Mouse (Mus musculus): Measurements from ENCODE around the gene Slc4a2.

The Slc4a2 gene

DNA sequence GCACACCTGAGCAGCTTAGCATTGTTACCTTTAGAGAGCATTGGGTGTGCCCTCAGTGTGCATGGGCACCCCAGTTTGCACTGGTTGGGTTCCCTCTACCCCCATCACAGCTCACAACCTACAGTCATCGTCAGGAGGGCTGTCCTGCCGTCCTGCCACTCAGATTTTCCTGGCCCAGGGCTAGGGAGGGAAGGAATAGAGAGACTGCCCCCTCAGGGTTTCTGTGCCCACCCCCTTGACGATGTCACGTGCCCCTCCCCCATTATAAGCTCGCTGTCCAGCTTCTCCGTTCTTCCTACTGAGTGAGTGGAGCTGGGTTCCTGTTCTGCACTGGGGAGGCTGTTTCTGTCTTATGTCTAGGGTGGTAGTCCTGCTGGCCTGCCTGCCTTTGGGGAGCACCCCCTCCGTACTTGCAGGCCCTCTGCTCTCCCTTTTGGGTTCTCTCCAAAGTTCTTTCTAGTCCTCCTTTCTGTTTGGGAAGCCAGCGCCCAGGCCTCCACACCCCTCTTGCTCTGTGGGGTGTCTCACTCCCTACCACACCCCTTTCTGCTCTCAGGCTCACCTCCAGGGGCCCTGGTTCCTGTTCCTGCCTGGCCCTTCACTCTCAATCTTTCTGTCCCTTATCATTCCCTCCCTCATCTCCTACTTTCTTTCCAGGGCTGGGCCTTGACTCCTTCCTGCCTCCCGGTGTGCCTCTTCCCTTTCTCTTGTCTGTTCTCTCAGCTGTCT lies 3.1 kb downstream of the Slc4a2 start:
- no peak for DNase-seq

GRCm38 (mm10) chr5:24427285-24427633 lies 3.6 kb downstream of the Slc4a2 start:
- no peak for DNase-seq

GRCm38 (mm10) chr5:24427981-24428402 lies 4.4 kb downstream of the Slc4a2 start:
- peak; percentile 93 for DNase-seq

DNA sequence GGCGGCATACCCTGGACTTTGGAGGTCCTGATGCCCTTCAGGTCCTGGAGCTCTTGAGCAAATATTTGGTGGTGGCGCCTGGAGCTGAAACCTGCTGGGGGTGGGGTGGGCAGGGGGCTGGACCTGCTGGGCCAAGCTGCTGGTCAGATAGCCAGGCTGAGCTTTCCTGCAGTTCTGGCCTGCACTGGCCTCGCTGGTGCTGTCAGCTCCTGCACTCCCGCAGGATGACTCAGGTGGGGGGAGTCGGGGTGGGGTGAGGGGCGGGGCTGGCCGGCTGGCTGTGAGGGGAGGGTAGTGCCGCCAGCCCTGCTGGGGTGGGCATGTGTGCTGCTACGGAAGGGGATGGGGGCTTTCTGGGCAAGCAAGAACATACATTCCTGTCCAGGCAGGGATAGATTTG lies 5.0 kb downstream of the Slc4a2 start:
- no peak for DNase-seq

DNA sequence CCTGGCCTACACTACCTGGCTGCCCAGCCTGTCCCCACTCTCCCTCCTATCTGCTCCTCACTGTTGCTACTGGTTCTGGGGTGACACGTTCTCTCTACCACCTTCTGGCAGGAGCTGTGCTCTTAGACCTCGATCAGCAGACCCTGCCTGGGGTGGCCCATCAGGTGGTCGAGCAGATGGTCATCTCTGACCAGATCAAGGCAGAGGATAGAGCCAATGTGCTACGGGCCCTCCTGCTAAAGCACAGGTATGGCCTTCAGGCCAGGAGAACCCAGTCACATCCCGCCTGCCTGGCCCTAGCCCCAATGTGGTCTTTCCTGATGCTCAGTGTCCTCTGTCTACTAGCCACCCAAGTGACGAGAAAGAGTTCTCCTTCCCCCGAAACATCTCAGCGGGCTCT lies 10.4 kb downstream of the Slc4a2 start:
- DNase-seq, result no peak

DNA sequence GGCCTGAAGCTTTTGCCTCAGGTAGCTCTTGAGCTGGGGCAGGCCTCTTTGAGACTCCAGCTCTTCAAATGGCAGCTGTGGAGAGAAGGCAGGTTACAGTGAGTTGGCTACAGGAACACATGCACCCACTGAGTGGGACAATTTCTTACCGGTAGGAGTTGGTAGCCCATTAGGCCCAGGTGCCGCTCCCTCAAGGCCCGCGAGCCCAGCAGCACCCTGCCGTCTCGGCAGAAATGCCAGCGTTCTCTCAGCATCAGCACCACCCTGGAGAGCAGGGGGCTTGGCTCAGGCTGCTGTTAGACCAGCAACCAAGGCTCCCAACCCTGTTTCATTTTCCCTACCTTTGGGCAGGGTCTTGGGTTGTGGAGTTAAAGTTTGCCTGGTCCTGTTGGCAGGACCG lies 17.6 kb downstream of the Slc4a2 start:
- DNase-seq, result no peak

DNA sequence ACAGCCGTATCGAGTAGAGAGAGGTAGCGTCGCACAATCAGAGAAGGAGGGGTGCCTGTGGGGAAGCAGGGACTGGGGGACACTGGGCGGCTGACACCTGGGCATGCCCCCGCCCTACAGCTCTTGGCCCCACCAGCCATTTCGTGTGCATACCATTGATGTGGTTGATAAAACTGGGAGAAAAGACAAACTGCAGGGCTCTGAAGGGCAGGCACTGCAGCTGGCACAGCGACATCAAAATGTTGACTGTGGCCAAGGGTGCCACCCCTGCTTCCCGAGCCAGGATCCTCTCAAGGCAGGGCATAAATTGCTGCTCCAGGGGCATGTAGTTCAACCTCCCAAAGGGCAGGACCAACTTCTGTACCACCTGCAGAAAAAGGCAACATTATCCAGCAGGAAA lies 18.4 kb downstream of the Slc4a2 start:
- DNase-seq, result no peak

DNA sequence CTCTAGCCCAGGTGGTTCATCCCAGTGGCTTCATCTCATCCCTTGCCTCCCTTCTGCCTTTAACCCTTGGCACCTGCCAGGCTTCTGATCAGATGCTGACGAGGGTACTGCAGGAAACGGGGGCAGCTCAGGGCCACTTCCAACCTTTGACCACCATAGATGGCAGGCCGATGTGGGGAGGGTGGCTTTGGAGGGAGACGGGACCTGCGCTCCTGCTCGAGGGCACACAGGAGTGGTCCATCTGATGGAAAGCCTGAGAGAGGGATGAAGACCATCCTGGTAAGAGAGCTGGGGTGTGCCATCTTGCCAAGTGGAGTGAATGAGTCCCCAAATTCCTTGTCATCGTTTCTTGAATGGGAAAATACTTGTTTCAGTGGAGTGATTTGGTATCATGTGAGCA lies 19.6 kb downstream of the Slc4a2 start:
- no peak for DNase-seq

DNA sequence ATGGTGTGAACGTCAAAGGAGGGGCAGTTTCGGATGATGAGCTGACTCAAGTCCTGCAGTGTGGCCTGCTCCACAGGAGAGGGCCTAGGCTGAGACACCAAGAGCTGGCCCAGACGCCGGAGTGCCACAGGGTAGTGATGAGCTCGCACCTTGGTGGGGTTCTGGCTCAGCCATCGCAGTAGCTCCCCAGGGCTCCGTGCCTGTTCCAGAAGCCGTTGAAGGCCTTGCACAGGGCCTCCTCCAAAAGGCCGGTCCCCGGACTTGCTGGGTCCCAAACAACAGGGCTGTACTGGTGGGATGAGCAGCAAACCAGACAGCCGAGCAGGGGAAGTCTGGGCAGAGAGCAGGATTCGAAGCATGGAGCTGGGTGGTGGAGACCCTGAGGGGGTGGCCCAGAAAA lies 20.3 kb downstream of the Slc4a2 start:
- no peak for DNase-seq

DNA sequence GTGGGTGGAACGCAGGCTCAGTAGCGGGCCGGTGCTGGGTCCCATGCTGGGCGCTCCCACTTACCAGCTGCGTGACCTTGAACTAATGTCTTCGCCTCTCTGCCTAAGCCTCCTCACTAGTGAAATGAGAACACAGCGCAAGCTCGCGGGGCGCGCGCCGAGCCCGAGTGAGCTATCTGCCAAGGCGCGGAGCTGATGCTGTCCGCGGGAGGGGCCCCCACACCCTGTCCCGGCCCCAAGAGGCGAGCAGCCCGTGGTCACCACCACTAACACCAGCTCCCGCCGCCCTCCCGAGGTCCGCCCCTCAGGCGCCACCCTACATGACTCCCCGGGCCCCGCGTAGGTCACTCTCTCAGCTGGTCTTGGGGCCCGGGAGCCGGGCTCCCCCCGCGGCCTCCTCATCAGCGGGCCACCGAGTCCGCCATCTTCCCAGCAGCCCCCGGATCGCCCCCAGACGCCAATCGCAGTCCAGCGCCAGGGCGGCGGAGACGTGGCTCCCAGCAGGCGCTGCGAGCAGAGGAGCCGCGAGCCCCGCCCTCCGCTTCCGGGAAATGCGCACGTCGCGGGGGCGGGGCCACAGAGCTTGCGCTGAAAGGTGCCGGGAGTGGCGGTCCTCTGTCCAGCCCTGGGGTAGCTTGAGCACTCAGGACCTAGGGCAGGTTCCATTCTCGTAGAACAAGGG lies 21.2 kb downstream of the Slc4a2 start, which contains the start of gene Fastk:
Fastk (minus strand) TSS at position 542 of the 682 bp plus-strand sequence.
- DNase-seq, result peak; percentile 94

DNA sequence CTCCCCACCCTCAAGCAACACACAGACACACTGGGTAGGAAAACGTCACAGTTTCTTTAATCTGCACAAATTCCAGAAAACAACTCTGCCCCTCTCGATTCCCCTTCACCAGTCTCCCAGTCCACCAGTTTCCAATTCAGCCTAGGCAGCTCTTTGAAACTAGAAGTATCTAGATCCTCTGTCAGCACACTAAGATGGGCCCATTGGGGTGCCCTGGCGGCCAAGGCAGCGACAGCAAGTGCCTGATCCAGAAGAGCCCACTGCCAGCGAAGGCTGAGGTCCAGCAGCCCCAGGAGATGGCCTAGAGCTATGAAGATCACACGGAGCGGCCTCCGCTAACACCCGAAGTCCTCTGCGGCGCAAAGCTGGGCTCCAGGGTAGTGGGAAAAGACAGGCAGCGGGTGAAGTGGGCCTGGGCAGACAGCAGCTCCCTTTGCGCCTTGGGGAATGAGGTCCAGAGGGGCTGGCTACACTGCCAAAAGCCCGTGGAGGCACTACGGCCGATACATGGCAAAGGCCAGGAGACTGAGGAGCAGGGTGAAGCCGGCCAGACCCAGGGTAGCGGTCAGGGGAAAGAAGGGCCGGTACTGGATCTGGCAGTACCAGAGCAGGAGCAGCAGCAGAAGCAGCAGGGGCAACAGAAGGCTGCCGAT lies 21.9 kb downstream of the Slc4a2 start:
- no peak for DNase-seq

- DNase-seq, result no peak
Measured at GRCm38 (mm10) chr5:24446630-24447029, 23.0 kb downstream of the Slc4a2 start.

GRCm38 (mm10) chr5:24447624-24448298 lies 24.1 kb downstream of the Slc4a2 start, which contains the start of gene Tmub1:
Tmub1 (minus strand) TSS chr5:24447854.
- DNase-seq, result peak; percentile 92

GRCm38 (mm10) chr5:24451264-24452029 lies 27.8 kb downstream of the Slc4a2 start:
- peak; percentile 80 for DNase-seq

DNA sequence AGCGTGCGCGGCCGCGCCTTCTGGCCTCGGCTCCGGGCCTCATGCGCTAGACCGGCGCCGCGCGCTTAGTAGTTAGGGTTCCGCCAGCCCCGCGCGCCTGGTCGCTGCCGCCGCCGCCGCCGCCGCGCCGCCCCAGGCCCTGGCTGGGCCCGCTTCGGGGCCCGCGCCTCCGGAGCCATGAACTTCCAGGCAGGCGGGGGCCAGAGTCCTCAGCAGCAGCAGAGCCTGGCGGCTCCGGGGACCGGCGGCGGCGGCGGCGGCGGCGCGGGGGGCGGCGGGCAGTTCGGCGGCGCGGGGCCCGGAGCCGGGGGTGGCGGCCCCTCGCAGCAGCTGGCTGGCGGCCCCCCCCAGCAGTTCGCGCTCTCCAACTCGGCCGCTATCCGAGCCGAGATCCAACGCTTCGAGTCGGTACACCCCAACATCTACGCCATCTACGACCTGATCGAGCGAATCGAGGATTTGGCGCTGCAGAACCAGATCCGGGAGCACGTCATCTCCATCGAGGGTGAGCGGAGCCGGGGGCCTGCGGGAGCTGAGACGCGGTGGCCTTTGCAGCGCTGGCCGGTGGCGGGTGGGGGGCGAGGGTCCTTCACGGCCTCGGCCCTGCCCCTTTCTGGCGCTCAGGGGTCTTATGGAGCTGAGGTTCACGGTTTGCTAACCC lies 28.5 kb downstream of the Slc4a2 start, which contains the start of gene Agap3:
Agap3 (plus strand) TSS at position 148 of the 661 bp plus-strand sequence.
- DNase-seq, result no peak

- DNase-seq, result no peak
Measured at GRCm38 (mm10) chr5:24452691-24453233, 29.1 kb downstream of the Slc4a2 start.

DNA sequence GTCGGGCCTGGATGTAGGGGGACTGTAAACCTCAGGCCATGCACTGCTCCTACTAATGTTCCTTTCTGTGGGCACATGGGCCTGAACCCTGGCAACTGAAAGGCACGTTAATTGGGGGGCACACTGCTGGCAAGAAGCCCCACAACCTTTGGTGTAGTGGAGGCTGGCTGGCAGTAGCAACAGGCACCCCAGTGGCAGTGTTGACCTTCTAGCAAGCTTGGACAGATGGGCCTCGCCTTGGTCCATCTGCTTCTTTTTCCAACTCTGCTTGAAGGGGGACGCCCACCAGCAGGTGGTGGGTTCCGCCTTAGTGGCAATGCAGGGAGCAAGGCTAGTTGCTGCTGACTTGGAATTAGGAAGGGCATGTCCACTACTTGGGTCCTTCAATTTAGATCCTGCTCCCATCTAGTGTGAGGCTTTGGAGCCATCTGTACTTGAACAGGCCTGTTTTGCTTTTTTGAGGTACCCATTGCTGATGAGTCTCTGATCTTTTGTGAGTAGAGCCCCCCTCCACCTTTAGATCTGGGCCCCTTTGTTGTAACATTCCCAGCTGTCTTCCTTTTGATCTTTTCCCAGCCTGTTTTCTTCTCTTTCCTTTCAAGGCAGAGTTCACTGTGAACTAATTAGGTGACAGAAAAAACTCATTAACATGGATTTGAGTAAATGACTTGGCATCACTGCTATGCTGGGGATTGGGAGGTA lies 29.8 kb downstream of the Slc4a2 start:
- no peak for DNase-seq

DNA sequence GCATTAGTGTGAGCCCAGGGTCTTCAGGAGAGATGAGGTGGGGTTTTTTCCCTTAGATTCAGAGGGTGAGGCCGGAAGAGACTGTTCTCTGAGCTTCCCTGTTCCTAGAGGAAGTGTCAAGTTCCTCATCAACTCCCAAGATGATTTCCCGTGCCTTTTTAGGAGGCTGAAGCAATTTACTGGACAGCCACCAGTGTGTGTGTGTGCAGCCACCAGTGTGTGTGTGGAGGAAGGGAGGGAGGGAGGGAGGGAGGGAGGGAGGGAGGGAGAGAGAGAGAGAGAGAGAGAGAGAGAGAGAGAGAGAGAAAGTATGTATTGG lies 30.3 kb downstream of the Slc4a2 start:
- DNase-seq, result no peak

DNA sequence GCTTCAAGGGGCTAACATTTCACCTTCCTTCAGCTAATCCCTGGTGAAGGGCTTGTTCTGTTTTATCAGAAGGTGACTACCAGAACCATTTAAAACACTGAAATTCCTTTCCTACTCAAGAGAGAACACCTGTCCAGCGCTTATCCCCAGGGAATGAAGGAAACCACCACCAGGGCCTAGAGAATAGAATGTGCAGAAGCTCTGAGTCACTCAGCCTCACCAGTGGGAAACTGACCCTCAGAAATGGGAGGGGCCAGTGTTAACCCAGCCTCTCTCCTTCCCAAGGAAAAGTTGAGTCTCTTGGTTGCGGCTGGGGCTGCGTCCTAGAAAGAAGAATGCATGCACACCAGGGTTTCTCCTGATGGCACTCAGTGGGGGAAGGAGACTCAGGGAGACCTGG lies 31.4 kb downstream of the Slc4a2 start:
- DNase-seq, result no peak

DNA sequence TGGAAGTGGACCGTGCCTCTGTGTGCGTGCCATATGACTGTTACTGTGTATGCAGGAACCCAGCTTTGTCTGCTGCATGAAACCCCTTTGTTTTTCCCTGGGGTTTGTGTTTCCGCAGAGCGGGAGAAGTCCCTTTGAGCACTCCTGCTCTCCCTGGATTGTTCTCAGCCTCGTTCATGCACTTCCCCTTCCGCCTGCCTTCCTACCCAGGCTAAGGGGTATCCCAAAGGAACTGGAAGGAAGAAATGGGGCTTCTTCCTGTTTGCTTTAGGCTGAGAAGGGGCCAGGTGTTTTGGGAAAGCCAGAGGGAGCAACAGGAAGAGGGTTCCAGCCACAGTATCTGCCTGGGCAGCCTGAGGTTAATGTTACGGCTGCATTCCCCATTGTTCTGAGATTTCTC lies 32.0 kb downstream of the Slc4a2 start:
- DNase-seq, result no peak

GRCm38 (mm10) chr5:24466762-24467161 lies 43.1 kb downstream of the Slc4a2 start:
- no peak for DNase-seq
